Mouse (Mus musculus) subcutaneous adipose tissue, adult 2 months (tissue): ENCODE results near the gene Utp20. TPM values are rescaled to one million over a fixed set of nuclear protein-coding genes. Genes with fewer than 3 reads are reported as not detected.

Experiments used
- polyA plus RNA-seq: library from polyadenylated mRNA; depleted of rRNA; stranded (reverse); fragments of >200 nt; gene quantifications from 2 replicates; pipeline ENCODE4 v1.2.3, GENCODE M21; 2012; ENCODE audit warnings: low replicate concordance; rRNA removed

Gene Utp20
- polyA plus RNA-seq: 3.5 and 11.3 TPM in 2 replicates

GRCm38 (mm10) chr10:88826188-88826946 lies at the start of gene Utp20:
TSS of gene Utp20 (minus strand) at chr10:88826804.

GRCm38 (mm10) chr10:88730571-88731495 lies 95.8 kb downstream of the Utp20 start, which contains the start of gene Arl1:
TSS of gene Arl1 (plus strand) at chr10:88730858.

Other genes with a start within 250 kb of the Utp20 start
- gene Mybpc1, start 221.7 kb downstream of the Utp20 start, polyA plus RNA-seq: 0.43 and 9.1 TPM in 2 replicates
- gene Spic, start 141.8 kb downstream of the Utp20 start, polyA plus RNA-seq: 0.30 and 0.33 TPM in 2 replicates
- gene Arl1, start 95.9 kb downstream of the Utp20 start, polyA plus RNA-seq: 30.8 and 33.9 TPM in 2 replicates
- 0.03 and 0.36 TPM in 2 replicates for gene Slc5a8, start 59.2 kb upstream of the Utp20 start, polyA plus RNA-seq